Mouse (Mus musculus): ENCODE results near the gene Tcl1.
"Not testable (repeated sequence)": the region's sequence is repeated elsewhere in the genome, so short reads cannot be mapped to it uniquely, and the experiment has no call there.

Tcl1 gene

GRCm38 (mm10) chr12:105181040-105181644, 41.5 kb downstream of the Tcl1 start:
- not testable (repeated sequence) for DNase-seq (ENCODE audit: extremely low spot score)

- DNase-seq (ENCODE audit: extremely low spot score), result not testable (repeated sequence)
Observed at GRCm38 (mm10) chr12:105176044-105176443, 46.5 kb downstream of the Tcl1 start, which contains the start of gene Tcl1b5. Gene Tcl1b5 (plus strand): TSS chr12:105176344.

GRCm38 (mm10) chr12:105174318-105174717, 48.3 kb downstream of the Tcl1 start:
- not testable (repeated sequence) for DNase-seq (ENCODE audit: extremely low spot score)

- no peak for DNase-seq (ENCODE audit: extremely low spot score)
Observed at GRCm38 (mm10) chr12:105173366-105173765, 49.2 kb downstream of the Tcl1 start.

Data from embryo, embryonic 9.5 days (tissue).